Mouse (Mus musculus) frontal cortex, adult 2 months (tissue): Measurements from ENCODE around the gene Gm13271. TPM values are rescaled to one million over a fixed set of nuclear protein-coding genes. Genes with fewer than 3 reads are reported as not detected.

Source experiments
- polyA plus RNA-seq: library from polyadenylated mRNA; depleted of rRNA; stranded (reverse); fragments of >200 nt; gene quantifications from 2 replicates; pipeline ENCODE4 v1.2.3, GENCODE M21; 2012; rRNA removed

The Gm13271 gene
- polyA plus RNA-seq, 1 experiment = not detected

Other genes with a start within 250 kb of the Gm13271 start
- not detected in 2 replicates for gene Ifnb1, start 232.1 kb upstream of the Gm13271 start, polyA plus RNA-seq
- gene Ifna15, start 196.6 kb upstream of the Gm13271 start, polyA plus RNA-seq = not detected in 2 replicates
- not detected in 2 replicates for gene Ifna14, start 183.1 kb upstream of the Gm13271 start, polyA plus RNA-seq
- gene Ifna9, start 162.5 kb upstream of the Gm13271 start, polyA plus RNA-seq = not detected in 2 replicates
- not detected in 2 replicates for gene Ifna12, start 151.5 kb upstream of the Gm13271 start, polyA plus RNA-seq
- gene C87499, start 120.5 kb upstream of the Gm13271 start, polyA plus RNA-seq = not detected in 2 replicates
- gene Ifna13, start 110.4 kb upstream of the Gm13271 start, polyA plus RNA-seq = not detected in 2 replicates
- not detected in 2 replicates for gene Ifna16, start 77.9 kb upstream of the Gm13271 start, polyA plus RNA-seq
- gene Ifna2, start 71.0 kb upstream of the Gm13271 start, polyA plus RNA-seq = not detected in 2 replicates
- not detected in 2 replicates for gene Ifnab, start 63.5 kb upstream of the Gm13271 start, polyA plus RNA-seq
- 0.80 and 1.0 TPM in 2 replicates for gene Gm26566, start 33.1 kb upstream of the Gm13271 start, polyA plus RNA-seq
- 43.0 and 47.0 TPM in 2 replicates for gene Klhl9, start 32.4 kb upstream of the Gm13271 start, polyA plus RNA-seq
- not detected in 2 replicates for gene Gm13283, start 5.3 kb downstream of the Gm13271 start, polyA plus RNA-seq
- gene Gm13290, start 19.0 kb downstream of the Gm13271 start, polyA plus RNA-seq = not detected in 2 replicates
- gene Gm13289, start 22.1 kb downstream of the Gm13271 start, polyA plus RNA-seq = not detected in 2 replicates
- not detected in 2 replicates for gene Gm13272, start 25.0 kb downstream of the Gm13271 start, polyA plus RNA-seq
- not detected in 2 replicates for gene Ifnz, start 27.3 kb downstream of the Gm13271 start, polyA plus RNA-seq
- gene Gm13276, start 30.8 kb downstream of the Gm13271 start, polyA plus RNA-seq = not detected in 2 replicates
- not detected in 2 replicates for gene Gm13277, start 33.8 kb downstream of the Gm13271 start, polyA plus RNA-seq
- gene Gm13278, start 36.7 kb downstream of the Gm13271 start, polyA plus RNA-seq = not detected in 2 replicates
- gene Gm13275, start 39.6 kb downstream of the Gm13271 start, polyA plus RNA-seq = not detected in 2 replicates
- not detected in 2 replicates for gene Gm13279, start 42.5 kb downstream of the Gm13271 start, polyA plus RNA-seq
- gene Gm13285, start 44.8 kb downstream of the Gm13271 start, polyA plus RNA-seq = not detected in 2 replicates
- not detected in 2 replicates for gene Gm13287, start 48.4 kb downstream of the Gm13271 start, polyA plus RNA-seq
- gene Gm13288, start 50.7 kb downstream of the Gm13271 start, polyA plus RNA-seq = not detected in 2 replicates
- not detected in 2 replicates for gene Ifna7, start 61.4 kb downstream of the Gm13271 start, polyA plus RNA-seq
- gene Ifna11, start 65.1 kb downstream of the Gm13271 start, polyA plus RNA-seq = not detected in 2 replicates
- not detected in 2 replicates for gene Ifna6, start 72.5 kb downstream of the Gm13271 start, polyA plus RNA-seq
- not detected in 2 replicates for gene Ifna5, start 80.7 kb downstream of the Gm13271 start, polyA plus RNA-seq
- gene Ifna4, start 87.0 kb downstream of the Gm13271 start, polyA plus RNA-seq = not detected in 2 replicates
- not detected in 2 replicates for gene Ifna1, start 95.2 kb downstream of the Gm13271 start, polyA plus RNA-seq
- not detected in 2 replicates for gene Ifne, start 125.3 kb downstream of the Gm13271 start, polyA plus RNA-seq